Mouse (Mus musculus): ENCODE measurements around the gene Mdh1b. TPM values are rescaled to one million over a fixed set of nuclear protein-coding genes. Genes with fewer than 3 reads are reported as not detected.

Gene Mdh1b
- polyA plus RNA-seq, 1 experiment from 2014 or later = not detected

DNA sequence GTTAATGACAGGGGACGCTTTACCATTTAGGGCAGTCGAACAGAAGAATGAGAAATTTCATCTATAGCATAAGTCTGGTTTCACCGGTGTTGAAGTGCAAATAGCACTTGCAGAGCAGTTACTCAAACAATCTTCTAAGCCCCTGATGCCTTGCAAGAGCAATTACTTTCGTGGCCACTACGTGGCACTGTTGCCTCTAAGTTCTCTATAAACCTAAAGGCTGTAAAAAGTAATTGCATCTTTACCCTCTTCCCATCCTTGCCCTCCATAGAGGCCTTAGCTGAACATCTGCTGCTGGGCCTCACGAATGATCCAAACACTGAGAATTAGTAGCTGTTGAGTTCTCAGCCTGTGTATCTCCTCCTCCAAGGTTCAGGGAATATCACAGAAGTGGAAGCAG, 72.1 kb downstream of the Mdh1b start:
- ATAC-seq (ENCODE audit: insufficient read depth) = no peak
- Histone ChIP-seq H3K9me3 (ENCODE audit: low read depth, low read length) (no peaks in the 10 kb centered on the region), H3K9ac (no peak overlapping the region), H3K36me3 (ENCODE audit: insufficient read depth) (no peaks in the 10 kb centered on the region), H3K4me3 (ENCODE audit: low read depth, low read length) (no peak overlapping the region), H3K4me2 (no peak overlapping the region), H3K4me1 (ENCODE audit: insufficient read depth) (no peaks in the 10 kb centered on the region), H3K27ac (ENCODE audit: low read depth) (no peak overlapping the region), H3K27me3 (ENCODE audit: insufficient read depth, low read length) (no peaks in the 10 kb centered on the region)
- peak; percentile 90 for DNase-seq
- WGBS = 10% methylated on average over 6 of the region's 6 CpGs
- peak; percentile 71 for TF ChIP-seq CTCF (IDR thresholded peaks at IDR 0.05; ENCODE audit: low read depth)

Other genes with a start within 250 kb of the Mdh1b start
- not detected in 2 replicates for gene Gm39653, start 114.3 kb downstream of the Mdh1b start, polyA plus RNA-seq (2014; fragmentation: Nextera tagmentation; extraction: Ambion mirVana)
- gene Dytn, start 43.4 kb downstream of the Mdh1b start, polyA plus RNA-seq (2014; fragmentation: Nextera tagmentation; extraction: Ambion mirVana) = not detected in 2 replicates
- 57.9 and 71.3 TPM in 2 replicates for gene Fastkd2, start 296 bp upstream of the Mdh1b start, polyA plus RNA-seq (2014; fragmentation: Nextera tagmentation; extraction: Ambion mirVana)
- not detected in 2 replicates for gene 4933402D24Rik, start 38.9 kb upstream of the Mdh1b start, polyA plus RNA-seq (2014; fragmentation: Nextera tagmentation; extraction: Ambion mirVana)